Mouse (Mus musculus) kidney, postnatal 4 days (tissue): ENCODE data around the gene Neil1.

Experiments
- DNase-seq, 2 experiments: peaks; one replicate each; pipeline ENCODE4 v3.0.0; 2021; ENCODE audit warnings: mixed read lengths in 2 of 2

Gene Neil1

DNA sequence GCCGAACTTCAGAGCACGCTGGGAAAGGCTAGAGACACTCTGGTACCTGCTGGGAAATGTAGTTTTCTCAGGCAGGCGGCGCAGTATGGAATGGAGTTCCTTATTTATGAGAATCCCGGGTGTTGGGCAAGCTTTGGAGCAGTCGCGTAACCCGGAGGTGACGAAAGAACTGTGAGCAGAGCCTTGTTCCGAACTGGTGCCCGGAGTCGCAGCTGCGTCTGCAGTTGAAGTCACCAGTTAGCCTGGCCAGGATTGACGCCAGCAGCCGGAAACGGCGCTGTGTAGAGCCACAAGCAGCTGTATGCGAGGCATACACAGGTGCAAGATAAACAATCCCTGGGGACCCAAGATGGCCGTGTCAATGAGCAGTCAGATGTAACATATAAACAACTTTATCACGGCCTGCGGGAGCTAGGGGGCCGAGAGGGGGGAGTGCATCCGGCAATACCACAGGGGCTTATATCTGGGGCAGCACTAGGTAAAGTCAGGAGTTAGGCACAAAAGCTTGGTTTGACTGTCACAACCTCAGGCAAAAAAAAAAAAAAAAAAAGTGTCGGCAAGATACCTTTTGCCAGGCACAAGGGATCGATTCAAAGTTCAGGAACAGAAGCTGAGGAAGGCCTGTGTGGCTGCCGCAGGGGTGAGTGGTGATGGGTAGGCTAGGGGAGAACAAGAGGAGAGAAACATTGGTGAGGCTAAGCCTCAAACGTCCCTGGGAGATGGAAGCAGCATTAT, at the start of gene Neil1:
Gene Neil1 (minus strand): TSS at position 162 of the 735 bp plus-strand sequence.
- peak; percentile 82 to 90 for DNase-seq

DNA sequence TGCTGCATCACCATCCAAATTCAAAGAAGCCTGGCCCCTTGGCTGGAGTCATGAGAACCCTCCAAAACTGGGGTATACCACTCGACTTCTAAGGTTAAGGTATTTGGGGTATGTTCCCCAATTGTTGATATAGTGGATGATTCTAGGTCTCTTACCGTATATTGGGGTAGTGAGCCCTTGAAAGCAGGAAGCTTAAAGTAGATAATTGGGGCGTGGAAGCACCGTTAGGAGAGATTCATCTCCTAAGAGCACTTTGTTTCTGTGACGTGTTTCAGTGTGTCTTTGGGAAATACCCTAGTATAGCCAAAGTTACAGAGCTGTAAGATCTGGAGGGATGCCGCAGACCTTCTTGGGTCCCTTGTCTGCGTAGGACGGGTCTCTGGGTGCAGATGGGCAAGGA, 49.3 kb upstream of the Neil1 start:
- DNase-seq, result no peak

DNA sequence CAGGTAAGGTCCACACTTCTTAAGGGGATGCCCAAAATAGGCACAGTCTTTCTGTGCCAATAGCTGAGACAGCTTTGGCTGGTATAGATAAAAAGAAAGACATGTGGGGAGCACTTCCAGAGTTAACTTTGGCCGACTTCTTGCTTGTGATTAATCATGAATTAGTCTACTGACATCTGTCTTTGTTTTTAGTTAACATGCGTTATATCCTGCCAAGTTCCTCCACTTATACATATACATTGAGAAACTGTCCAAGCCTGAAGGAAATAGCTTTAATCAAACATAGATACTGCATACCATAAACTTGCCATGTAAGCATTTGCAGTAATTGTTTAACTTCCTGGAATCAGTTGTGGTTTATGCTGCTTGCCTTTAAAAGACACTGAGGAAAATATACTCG, 48.6 kb upstream of the Neil1 start:
- DNase-seq, result no peak

GRCm38 (mm10) chr9:57168411-57168810, 20.3 kb upstream of the Neil1 start:
- DNase-seq, result no peak

GRCm38 (mm10) chr9:57166173-57166572, 18.1 kb upstream of the Neil1 start:
- no peak for DNase-seq

- DNase-seq, result no peak
Measured at GRCm38 (mm10) chr9:57163137-57163536, 15.0 kb upstream of the Neil1 start.

GRCm38 (mm10) chr9:57162496-57162895, 14.4 kb upstream of the Neil1 start:
- peak; percentile 54 to 61 for DNase-seq

- no peak for DNase-seq
Measured at GRCm38 (mm10) chr9:57158506-57158905, 10.4 kb upstream of the Neil1 start.

DNA sequence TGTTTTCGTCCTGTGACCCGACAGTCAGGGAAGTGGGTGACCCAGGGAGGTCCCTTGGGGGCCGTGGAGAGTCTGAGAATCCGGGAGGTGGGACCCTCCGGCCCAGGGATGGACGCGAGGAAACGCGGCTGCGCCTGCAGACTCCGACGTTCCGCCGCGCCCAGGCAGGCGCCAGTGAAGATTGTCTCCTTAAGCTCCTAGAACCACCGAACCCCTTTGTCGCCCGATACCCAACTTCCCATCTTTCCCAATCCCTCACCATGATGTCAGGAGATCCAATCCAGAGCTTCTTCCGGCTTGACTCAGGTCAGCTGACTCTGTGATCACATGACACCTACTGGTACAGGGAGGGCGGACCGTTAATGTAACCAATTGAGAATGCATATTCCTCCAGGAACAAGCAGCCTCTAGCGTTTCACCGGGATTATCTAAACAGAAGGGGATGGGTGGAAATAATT, 9.9 kb upstream of the Neil1 start, which contains the start of gene Commd4:
Gene Commd4 (minus strand): TSS at position 319 of the 458 bp plus-strand sequence.
- peak; percentile 91 to 95 for DNase-seq

DNA sequence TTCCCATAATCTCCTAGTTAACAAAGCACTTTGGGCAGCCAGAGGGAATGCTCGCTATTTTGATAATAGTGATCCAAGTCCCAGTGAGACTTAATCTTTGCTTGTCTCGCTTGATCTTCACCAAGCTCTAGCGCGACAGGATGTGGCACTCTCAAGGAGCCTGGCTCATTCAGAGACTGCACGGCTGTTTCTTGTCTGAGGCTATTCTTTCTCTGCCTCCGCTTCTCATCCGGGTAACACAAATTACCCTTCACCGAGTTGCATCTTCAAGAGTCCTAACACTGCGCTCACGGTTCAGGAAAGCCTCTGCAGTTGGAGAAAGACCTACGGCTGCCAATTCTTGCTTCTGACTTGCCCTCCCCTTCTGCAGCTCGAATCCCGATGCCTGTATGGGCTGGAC, 9.4 kb upstream of the Neil1 start:
- no peak for DNase-seq

DNA sequence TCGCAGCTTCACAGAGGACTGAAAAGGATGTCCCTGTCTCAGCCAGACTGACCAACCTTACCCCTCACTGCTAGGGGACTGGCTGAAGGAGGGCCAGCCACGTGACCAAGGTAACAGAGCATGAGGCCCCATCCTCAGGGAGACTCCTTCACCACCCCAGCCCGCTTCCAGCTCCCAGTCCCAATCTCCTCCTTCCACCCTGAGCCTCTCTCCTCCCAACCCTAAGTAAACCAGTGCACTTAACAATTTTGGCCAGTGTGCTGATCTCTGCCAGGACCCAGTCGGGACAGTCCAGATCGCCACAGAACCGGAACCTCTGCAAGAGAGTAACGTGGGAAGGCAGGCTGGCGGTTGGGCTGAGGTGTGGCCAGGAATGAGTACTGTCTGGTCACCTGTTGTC, 8.7 kb upstream of the Neil1 start:
- DNase-seq, result no peak

GRCm38 (mm10) chr9:57156383-57156782, 8.3 kb upstream of the Neil1 start:
- no peak for DNase-seq

GRCm38 (mm10) chr9:57152331-57152730, 4.2 kb upstream of the Neil1 start:
- DNase-seq, result no peak

DNA sequence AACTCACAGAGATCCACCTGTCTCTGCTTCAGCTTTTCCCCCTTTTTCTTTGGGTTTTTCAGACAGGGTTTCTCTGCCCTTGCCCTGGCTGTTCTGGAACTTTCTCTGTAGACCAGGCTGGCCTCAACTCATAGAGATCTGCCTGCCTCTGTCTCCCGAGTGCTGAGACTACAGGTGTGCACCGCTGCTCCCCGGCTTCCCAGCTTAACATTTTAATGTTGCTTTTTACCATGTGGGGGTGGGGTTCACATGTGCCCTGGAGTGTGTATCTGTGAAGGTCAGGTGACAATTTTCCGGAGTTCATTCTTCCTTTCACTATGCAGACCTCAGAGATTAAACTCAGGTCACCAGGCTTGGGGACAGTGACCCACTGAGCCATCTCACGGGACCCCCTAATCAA, 2.1 kb upstream of the Neil1 start:
- DNase-seq, result no peak

- DNase-seq, result no peak
Measured at GRCm38 (mm10) chr9:57149021-57149420, 916 bp upstream of the Neil1 start.

GRCm38 (mm10) chr9:57147205-57148143, 631 bp downstream of the Neil1 start:
- DNase-seq, result peak; percentile 28 to 57

GRCm38 (mm10) chr9:57146451-57147066, 1.5 kb downstream of the Neil1 start:
- DNase-seq, result no peak

DNA sequence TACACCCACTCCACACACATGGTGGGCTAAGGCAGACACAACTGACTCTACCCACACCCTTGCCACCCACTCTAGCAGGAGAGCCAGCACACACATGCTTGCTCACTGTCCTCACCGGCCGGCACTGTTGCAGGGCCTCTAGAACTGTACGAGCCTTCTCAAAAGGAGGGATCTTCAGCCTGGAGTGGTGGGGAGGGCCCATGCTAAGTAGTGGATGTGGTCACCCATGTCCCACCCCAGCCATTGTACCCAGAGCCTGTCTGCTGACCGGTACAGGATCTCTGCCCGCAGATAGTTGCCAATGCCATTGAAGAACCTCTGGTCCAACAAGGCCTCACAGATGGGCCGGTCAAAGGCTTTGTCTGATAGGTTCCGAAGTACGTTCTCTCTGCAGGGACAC, 3.3 kb downstream of the Neil1 start:
- no peak for DNase-seq

DNA sequence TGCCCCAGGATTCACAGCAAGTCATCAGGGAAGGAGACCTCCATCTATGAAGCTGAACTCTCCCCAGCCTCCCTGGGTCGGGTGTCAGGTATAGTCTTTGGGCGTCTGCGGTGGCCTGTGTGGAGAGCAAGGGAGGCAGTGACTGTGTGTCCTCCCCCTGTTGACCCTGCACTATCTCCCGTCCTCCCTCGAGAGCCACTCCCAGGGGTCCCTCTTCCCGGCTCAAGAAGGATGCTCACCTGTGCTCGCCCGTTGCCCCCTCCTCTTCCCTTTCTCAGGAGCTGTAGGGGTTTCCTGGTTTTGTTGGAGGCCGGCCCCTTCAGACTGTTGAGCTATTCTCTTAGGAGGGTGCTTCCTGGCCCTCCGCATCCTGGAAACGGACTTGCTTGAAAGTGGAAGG, 4.9 kb downstream of the Neil1 start:
- no peak for DNase-seq

DNA sequence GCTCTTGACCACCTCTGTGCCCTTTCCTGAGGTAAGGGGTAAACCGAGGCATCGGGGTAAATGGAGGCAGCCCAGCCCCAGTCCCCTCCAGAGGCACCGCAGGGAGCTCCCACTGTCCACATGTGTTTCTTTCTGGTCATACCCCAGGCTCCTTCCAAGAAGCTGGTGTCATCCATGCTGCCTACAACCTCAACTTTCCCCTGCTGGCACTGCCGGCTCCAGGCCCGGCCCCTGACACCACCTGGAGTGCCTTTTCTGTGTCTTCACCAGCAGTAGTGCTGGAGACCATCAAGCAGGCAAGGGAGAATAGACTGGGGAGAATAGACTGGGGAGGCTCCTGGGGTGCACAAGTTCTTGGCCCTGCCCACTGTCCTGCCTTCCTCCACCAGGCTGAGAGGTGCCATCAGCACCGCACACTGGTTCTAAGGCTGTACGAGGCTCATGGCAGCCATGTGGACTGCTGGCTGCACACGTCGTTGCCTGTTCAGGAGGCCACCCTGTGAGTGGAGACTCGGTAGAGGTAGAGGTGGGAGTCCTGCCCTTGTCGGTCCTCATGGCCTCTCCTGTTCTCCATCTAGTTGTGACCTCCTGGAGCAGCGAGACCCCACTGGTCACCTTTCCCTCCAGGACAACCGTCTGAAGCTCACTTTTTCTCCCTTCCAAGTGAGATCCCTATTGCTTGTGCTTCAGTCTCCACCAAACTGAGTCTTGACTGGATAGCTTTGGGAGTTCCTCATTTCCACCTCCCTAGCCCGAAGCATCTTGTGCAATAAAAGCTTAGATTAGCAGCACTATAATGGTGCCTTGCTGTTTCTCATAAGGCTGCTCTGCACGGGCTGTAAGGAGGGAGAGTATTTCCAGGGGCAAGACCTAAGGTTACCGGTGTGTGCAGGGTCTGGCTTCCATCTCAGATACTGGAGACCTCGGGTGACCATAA, 6.4 kb downstream of the Neil1 start:
- DNase-seq, result no peak

DNA sequence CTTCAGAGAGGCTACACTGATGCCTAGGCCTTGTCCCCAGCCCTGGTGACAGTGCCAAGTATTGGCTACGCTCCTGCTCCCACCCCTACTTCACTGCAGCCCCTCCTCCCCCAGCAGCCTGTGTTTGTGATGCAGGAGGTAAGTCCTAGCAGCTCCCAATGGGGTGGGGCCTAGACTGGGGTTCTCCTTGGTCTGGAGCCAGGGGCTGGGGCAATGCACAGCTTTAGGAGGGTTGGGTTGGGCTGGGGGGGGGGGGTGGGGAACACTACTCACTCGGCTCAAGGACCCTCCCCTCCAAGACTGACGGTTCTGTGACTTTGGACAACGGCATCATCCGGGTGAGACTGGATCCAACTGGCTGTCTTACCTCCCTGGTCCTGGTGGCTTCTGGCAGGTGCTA, 8.5 kb downstream of the Neil1 start:
- no peak for DNase-seq

GRCm38 (mm10) chr9:57139110-57139509, 9.0 kb downstream of the Neil1 start:
- no peak for DNase-seq
